Mouse (Mus musculus) left cerebral cortex, postnatal 25 days (tissue): Measurements from ENCODE around the gene B4galnt2. TPM values are rescaled to one million over a fixed set of nuclear protein-coding genes. Genes with fewer than 3 reads are reported as not detected.
"Not testable (repeated sequence)": the region's sequence is repeated elsewhere in the genome, so short reads cannot be mapped to it uniquely, and the experiment has no call there.

Source experiments
- DNase-seq, 2 experiments: peaks; one replicate each; pipeline ENCODE4 v3.0.0; 2022; ENCODE audit warnings: low spot score in 2 of 2, mixed read lengths in 1 of 2
- intact Hi-C: fragments of 180-260 bp; cut with DNase I; formaldehyde crosslinking; loops from one replicate; pipeline ENCODE4 v1.15.1; 2025
- total RNA-seq, 2 experiments: library from RNA; stranded (reverse); gene quantifications; 2 replicates each; pipeline ENCODE4 v1.2.3; 2021

The B4galnt2 gene
- total RNA-seq, 2 experiments from 2014 or later, result not detected

DNA sequence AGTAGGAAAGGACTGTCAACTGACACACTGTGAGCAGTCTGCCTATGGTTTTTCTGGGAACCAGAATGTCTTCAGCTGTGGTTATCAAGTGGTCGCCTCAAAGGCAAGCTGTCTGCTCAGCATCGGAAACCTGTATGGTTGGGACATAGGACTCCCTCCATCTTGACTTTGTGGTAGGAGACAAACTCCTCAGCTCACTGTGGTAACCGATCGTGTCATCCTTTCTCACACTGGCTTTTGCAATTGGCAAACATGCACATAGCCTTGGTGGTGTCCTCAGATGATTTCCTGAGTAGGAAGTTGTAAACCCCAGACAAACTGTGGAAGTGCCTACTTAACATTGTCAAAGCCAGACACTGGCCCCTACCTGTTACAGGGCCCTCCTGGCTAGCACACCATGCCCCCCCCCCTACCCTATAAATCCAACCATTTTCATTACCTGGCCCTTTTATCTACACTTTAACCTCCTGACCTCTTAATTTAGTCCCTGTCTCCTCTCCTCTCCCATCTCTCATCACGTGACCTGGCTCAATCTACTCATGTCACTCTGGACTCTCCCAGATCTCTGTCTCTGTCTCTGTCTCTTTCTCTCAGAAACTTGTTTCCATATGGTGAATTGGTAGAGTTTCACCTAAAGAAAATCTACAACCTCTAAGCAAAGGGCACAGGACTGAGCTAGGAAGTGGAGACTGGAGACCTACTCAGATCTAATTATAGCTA lies 6.7 kb downstream of the B4galnt2 start:
- DNase-seq, result no peak
- intact Hi-C loops, result no loop called here

DNA sequence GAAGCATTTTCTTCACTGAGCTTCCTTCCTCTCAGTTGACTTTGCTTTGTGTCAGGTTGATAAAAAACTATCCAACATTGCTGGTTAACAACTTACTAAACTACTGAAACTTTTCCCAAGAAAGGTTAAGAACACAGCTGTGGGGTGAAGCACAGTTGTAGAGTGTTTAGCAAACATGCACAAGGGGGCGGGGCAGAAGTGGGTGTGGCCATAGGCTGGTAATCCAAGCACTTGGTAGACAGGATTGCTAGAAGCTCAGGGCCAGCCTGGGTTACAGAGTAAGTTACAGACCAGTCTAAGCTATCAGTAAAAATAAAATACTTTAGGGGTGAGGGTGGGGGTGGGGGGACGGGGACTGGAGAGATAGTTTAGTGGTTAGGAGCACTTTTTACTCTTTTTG lies 10.4 kb downstream of the B4galnt2 start:
- no peak for DNase-seq
- intact Hi-C loops, result no loop called here

DNA sequence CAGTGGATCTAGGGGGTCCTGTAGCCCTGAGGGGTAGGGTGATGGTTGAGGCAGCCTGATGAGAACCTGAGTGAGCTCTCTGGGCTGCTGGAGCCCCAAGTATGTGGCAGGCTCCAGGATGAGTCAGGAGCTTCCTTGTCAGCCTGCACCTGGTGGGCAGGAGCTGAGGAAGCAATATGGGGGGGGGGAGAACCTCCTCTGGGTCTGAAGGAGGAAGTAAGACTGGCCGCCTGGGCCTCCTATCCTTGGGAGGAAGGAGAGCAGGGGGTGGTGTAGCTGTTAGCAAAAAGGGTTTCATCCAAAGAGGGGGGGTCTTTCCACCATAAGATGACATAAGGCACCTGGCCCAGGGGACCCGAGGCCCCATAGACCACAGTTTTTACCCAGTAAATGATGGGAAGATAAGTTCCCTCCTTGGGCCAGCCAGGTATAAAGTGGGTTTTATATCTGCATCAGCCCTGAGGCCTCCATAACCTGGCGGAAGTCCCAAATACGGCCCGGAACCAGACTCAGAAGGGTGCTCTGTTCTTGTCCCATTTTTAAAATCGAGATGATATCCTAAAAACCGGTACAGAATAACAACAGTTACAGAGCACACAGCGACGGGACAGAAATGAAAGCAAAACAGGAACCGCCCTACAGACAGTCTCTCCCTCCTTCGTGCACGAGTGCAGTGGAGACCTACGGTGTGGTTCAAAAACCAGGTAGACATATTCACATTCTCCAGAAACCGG lies 18.1 kb downstream of the B4galnt2 start:
- DNase-seq, result no peak
- intact Hi-C loops, result no loop called here

DNA sequence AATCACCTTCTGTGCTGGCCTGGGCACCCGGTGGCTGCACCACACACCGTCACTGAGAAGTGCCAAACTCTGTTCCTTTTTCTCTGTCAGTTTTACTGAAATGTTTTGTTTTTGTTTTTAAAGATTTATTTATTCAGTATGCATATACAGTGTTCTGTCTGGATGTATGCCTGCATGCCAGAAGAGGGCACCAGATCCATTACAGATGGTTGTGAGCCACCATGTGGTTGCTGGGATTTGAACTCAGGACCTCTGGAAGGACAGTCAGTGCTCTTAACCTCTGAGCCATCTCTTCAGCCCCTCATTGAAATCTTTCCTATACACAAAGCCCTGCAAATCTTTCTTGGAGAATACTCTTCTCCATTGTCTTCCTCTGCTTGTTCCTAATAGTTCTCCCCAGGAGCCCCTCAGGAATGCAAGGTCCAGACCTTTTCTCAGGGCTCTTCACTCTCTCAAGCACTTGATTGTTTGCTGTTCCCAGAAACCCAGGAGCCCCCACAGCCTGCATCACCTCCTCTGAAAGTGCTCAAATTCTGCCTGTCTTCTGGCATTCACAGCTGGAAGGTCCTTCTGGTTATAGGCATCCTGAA lies 24.1 kb downstream of the B4galnt2 start:
- DNase-seq, result no peak
- intact Hi-C loops, result no loop called here

- DNase-seq, result not testable (repeated sequence)
- intact Hi-C loops, result loop anchor here (5.0 kb wide), 1 partner anchor 97 kb away; no protein-coding TSS in a partner anchor
These were observed 34.8 kb downstream of the B4galnt2 start for GRCm38 (mm10) chr11:95879861-95880260.

DNA sequence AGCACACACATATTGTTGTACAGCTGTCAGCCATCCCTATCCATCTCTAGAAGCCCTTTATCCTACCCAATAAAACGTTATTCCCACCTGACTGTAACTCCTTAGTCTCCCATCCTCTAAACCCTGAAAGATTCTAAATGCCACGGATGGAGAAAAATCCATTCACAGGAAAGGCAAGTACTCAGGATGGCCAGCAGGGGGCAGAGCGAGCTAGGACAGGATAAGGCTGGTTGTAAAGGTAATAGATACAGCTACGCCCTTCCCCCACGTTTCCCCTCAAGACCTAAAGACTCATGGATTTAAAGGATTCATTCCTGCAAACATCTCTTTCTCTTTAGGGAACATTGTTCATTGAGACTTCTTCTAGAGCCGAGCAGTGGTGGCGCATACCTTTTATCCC lies 38.4 kb downstream of the B4galnt2 start:
- intact Hi-C loops, result loop anchor here (5.0 kb wide), 1 partner anchor 101 kb away; no protein-coding TSS in a partner anchor
- DNase-seq, result peak; percentile 25 to 32

DNA sequence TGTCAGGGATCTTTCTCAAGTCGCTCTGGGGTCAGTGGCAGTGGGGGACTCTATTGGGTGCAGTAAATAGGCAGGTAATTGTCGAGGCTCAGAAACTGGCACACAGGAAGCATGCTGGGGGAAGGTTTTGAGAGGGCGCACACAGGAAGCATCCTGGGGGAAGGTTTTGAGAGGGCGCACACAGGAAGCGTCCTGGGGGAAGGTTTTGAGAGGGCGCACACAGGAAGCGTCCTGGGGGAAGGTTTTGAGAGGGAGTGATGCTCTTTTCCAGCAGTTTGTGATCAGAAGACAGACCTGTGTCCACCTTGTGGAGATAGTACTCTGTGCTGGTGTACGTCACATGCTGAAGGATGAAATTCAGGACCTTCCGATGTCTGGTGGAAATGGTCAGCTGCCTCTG lies 38.9 kb downstream of the B4galnt2 start:
- DNase-seq, result no peak
- intact Hi-C loops, result loop anchor here (5.0 kb wide), 1 partner anchor 101 kb away; no protein-coding TSS in a partner anchor

DNA sequence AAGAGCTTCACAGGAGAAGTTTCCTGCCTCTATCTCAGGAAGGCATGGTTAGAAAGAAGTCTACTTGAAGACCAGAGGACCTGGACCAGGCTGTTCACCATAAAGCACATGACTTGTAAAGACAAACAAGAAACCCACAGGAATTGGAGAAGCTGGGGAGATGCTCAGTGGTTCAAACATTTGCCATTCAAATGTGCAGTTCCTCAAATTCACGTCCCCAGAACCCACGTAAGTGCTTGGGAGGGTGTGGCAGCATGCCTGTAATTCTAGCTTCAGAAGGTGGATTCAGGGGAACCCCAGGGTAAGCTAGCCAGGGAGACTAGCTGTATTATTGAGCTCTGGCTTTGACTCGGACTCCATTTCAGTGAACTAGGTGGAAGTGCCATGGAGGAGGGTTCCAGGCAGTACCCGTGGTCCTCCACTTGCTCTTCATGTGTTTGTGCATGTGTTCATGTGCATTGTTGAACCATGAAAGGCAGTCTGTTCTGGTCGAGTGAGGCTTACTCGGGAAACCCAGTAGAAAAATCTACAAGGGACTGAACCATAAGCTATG lies 44.7 kb downstream of the B4galnt2 start:
- no peak for DNase-seq
- intact Hi-C loops, result no loop called here

- no peak for DNase-seq
- intact Hi-C loops, result no loop called here
These were observed 45.2 kb downstream of the B4galnt2 start for GRCm38 (mm10) chr11:95869442-95869841.

DNA sequence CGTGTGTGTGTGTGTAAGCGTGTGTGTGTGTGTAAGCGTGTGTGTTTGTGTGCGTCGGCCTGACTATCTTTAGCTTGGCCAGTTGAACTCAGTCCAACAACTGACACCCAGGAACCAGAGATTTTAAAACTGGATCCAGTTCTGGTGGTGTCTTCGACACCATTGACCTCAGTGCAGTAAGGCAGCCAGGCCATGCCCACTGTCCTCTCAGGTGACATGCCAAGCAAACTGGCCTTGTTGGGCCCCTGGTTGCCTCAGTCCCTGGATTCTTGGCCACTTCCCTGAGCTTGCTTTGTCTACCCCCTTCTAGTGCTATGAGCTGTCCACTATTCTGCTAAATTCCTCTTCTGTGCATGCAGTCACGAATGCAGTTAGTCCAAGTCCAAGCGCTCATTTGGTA lies 53.3 kb downstream of the B4galnt2 start:
- intact Hi-C loops, result no loop called here
- DNase-seq, result no peak

DNA sequence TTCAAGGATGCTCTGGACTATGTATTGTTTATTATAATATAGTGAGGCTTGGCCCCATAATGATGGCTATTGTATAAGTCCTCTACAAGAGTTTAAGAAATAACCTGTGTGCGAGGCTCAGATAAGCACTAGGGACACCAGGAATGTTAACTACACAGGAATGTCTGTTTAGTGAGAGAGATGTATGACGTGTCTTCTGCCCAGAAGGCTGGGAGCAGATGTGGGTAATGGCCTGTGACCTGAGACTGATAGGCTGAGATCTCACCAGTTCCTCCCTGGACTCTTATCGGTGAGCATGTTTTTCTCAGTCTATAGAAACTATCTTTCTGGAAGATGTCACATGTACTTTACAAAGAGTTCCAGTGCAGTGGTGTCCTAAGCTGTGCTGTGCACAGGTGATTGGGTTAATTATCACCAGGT lies 54.6 kb downstream of the B4galnt2 start:
- DNase-seq, result no peak
- intact Hi-C loops, result no loop called here

DNA sequence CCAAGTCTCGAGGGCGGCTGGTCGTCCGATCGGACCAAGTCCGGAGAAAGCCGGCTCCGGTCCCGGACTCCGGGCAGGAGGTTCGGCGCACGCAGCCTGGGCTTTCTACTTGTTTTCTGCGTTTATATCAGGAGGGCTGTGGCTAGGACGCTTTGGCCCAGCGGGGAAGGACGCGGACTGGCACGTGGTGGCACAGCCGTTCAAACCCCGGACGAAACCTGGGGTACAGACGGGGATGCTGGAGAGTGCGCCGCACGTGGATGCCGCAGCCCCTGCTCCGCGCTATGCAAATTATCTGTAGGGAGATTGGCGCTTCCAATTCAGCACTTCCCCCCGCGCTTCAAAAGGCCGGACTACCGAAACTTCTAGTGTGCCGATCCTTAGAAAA lies 55.2 kb downstream of the B4galnt2 start:
- intact Hi-C loops, result loop anchor here (2.0 to 10.0 kb wide), 3 partner anchors 35 to 218 kb away; partner anchors contain the start of genes Atp5g1 and Phospho1
- DNase-seq, result peak in 1 of 2 experiments; percentile 78

DNA sequence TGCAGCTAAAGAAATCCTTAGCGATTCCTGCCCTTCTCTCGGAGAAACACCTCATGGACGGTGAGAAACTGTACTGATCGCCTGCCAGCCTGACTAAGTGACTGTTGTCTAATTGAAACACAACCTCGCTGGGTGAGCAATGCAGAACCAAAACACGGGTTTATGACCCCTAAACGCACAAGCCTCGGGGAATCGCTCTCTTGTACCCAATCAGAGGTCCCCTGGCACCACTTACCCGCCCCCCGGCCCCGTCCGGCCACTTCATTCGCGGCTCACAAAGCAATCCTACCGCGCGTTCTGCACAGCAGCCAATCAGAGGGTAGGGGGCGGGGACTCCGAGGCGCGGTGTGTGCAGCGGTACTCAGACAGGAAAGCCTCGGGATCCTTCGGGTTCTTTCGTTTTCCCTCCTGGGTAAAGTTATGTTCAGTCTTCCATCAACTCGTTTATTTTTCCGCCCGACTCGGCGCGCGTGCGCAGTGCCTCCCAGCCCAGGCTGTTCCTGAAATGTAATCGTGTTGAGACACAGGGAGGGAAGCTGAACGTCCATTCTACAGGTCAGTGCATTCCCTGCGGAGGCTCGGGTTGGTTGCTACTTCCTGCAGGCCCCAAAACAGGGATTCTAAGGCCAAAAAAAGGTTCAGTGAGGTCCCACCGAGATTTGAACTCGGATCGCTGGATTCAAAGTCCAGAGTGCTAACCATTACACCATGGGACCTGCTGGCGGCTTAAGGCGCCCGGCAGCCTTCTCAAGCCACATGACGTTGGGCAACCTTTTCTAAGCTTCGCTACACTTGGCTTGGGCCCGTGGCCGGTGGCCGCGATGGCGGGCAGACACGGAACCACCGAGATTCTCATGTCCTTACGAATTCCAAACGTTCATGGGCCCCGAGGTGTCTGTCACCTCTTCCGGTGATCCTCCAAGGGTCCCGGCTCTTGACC lies 55.9 kb downstream of the B4galnt2 start:
- DNase-seq, result peak; percentile 96 to 99
- intact Hi-C loops, result loop anchor here (2.0 to 10.0 kb wide), 3 partner anchors 34 to 219 kb away; partner anchors contain the start of genes Atp5g1 and Phospho1

GRCm38 (mm10) chr11:95857716-95858527 lies 56.8 kb downstream of the B4galnt2 start:
- DNase-seq, result peak in 1 of 2 experiments; percentile 53
- intact Hi-C loops, result loop anchor here (2.0 to 10.0 kb wide), 3 partner anchors 33 to 219 kb away; partner anchors contain the start of genes Atp5g1 and Phospho1

DNA sequence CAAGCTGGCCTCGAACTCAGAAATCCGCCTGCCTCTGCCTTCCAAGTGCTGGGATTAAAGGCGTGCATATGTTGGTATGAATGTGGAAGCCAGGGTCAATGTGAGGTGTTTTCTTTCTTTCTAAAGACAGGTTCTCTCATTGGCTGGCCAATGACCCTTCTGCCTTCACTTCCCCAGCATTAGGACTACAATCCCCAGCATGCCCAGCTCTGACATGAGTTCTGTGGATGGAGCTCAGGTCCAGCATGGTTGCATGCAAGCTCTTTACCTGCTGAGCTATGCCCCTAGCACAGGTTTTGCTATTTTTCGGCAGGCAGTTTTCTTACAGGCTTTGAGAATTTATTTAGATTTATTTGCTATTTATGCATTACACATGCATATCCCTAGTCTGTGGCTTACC lies 57.4 kb downstream of the B4galnt2 start:
- intact Hi-C loops, result loop anchor here (5.0 to 10.0 kb wide), 2 partner anchors 173 to 220 kb away; partner anchors contain the start of gene Atp5g1

GRCm38 (mm10) chr11:95853684-95854083 lies 61.0 kb downstream of the B4galnt2 start:
- intact Hi-C loops, result loop anchor here (1.0 to 10.0 kb wide), 2 partner anchors 25 to 169 kb away; no protein-coding TSS in a partner anchor
- no peak for DNase-seq

More for the DNA sequence above, 57.4 kb downstream of the B4galnt2 start:
- DNase-seq, result no peak

DNA sequence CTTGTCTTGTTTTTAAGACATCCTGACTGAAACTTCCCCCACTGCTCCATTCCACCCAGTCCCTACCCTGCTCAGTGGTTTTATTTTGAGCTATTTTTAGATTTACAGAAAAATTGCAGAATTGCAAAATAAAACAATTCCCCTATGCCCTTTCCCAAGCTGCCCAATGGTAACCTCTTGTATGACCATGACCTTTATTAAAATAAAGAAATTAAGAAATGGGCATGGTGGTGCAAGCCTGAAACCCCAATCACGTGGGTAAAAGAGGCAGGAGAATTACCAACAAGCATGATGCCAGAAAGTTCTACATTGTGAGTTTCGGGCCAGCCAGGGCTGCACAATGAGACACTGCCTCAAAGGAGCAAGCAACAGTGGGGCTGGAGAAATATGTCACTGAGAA lies 63.8 kb downstream of the B4galnt2 start:
- DNase-seq, result no peak
- intact Hi-C loops, result loop anchor here (10.0 kb wide), 1 partner anchor 166 kb away; no protein-coding TSS in a partner anchor

DNA sequence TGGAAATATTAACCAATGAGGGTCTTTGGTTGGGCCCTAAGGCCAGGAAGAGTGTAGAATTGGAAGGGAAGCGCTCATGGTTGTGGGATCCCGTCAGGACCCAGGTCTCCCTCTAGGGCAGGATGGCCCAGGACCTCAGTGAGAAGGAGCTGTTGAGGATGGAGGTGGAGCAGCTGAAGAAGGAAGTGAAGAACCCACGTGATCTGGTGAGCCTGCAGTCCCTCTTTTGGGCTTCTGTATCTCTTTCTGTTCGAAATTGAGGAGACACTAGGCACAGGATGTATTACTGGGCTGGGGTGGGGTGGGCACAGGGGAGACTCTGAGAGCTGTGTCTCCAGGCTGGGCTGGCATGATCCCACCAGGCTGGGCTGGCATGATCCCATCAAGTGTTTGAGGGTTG lies 69.8 kb downstream of the B4galnt2 start:
- DNase-seq, result no peak
- intact Hi-C loops, result no loop called here
